Mouse (Mus musculus) yolk sac, embryonic 10.5 days (tissue): ENCODE data around the gene Keap1.
"Not testable (repeated sequence)": the region's sequence is repeated elsewhere in the genome, so short reads cannot be mapped to it uniquely, and the experiment has no call there.

Source experiments
- DNase-seq: peaks from one replicate; pipeline ENCODE4 v3.0.0-alpha.2; 2017; ENCODE audit warnings: low spot score

Gene Keap1

DNA sequence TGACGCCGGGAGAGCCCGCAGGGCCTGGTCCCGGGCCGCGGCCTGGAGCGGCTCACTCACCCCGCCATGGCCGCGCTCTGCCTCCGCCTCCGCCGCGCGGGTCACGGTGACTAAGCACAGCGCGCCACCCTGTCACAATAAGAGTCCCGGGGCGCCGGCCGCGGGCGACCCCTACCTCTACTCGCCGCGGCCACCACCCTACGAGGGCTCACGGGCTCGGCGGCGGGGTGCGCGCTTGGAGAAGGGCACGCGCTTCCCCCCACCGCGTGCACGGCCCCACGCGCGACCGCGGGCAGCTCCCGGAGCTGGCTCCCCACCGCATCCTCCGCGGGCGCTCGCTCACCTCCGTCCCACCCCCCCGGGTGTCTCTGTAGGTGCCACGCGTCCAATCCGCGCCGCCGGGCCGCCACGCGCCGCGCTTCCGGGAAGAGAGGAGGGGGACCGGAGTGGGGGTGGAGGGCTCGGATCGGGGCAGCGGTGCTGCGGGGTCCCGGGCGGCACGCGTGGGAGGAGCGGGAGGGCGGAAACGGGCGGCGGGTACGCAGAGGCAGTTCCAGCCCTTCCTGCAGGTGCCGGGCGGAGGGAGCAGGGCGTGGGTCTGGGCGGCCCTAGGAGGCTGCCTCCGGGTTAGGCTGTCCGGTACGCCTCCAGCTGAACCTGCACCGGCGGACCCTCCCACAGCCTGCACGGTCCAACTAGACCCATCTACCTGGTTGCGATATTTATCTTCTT is at the start of gene Keap1:
TSS of gene Keap1 (minus strand) at position 629 of the 732 bp plus-strand sequence.
- DNase-seq: peak; percentile 83

DNA sequence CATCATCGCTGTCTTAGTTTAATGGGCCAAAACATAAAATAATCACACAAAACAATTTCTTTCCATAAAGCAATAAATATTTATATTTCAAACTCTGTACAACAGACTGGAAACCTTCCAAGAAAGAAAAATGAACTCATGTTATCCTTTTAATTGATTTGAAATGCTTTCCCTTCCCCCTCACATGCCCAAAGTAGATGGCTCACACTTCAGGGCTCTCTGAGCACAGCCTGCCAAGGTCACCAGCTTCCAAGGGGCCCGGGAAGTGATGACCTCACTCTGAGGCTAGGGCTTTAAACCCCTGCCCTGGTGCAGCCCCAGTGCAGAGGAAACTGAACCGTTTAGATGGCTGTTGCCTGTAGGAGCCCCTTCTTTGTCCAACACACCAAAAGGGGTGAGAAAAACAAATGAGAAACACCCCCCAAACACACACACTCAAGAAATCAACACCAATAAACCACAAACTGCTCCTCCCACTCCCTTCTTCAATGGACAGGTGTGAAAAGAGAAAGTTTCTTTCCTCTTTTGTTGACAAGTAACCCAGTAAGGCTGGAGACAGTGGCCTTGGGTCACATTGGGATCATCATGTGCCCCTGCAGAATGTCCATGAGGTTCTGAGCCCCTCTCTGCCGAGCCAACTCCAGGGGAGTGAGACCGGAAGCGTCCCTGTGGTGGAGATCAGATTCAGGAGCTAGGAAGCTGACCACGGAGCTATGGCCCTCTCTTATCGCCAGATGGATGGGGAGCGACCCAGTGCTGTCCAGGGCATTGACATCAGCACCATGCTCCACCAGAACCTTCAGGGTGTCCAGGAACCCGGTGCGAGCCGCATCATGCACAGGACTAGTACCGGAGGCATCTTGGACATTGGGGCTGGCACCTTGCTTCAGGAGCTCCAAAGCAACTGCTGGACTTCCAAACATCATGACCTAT is 49.5 kb upstream of the Keap1 start:
- DNase-seq: no peak

DNA sequence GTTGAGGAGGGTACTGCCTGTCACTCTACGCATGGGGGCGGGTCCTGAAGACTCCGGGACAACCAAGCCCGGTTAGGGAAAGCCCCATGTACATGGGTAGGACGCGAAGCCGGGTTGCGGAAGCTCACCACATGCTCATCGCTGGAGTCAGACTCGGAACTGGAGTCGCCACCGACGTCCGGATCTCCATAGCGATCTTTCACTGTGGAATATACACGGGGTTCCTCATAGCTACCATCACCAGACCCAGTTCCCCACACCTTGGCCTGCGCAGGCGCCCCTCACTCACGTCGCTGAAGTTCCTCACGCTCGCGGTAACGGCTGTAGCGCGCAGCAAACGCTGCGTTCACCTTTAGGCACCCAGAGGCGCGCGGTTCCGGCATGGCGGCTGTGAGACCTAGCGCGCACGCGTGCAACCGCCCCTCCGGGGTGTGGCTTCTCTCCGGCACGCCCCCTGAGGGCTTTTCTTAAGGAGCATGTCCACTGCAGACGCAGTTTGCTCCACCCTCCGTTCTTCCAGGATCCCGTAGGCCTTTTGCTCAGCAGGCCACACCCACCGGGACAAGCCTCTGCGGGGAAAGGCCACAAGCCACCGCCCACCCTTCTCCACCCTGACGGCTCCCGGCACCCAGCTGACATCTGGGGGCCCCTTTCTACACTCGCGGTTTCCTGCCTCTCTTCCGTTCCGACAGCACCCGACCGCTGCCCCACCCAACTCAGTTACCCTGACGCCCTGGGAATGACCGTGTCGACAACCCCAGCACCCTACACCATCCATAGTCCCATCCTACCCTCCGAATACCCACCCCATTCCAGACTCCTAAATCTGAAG is 48.6 kb upstream of the Keap1 start, which contains the start of gene Kri1:
TSS of gene Kri1 (minus strand) at position 399 of the 832 bp plus-strand sequence.
- DNase-seq: peak; percentile 96

DNA sequence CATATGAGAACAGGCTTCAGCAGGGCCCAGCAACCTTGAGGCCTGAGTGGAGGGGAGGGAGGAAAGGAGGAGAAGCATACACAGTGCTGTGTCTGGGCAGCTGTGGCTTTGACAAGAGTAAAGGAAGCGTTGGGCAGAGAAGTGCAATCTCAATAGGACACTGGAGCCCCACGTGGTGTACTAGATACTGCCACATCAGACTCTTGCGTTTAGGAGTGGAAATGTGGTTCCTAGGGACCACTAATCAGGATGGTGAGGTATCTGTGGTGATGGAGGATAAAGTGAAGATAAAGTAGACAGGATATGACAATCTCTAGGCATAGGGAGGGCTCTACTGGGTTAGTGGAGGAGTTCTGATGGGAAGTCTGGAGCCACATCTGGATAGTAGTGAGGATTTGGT is 47.6 kb upstream of the Keap1 start:
- DNase-seq: no peak

DNA sequence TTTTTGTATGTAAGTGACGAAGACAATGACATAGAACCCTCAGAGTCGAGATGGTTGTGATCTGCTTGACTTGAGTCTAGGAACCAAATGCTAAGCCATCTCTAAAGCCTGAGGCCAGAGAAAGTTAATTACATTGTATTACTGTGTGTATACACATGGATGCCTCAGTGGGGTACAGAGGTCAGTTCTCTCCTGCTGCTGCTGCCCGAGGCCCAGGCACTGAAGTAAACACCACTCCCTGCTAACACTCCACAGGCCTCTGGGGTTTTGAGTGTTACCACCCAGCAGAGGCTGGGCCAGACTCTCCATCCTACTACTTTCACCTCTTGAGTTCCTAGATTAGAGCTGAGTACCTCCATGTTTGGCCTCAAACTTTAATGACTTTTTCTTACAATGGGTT is 44.8 kb upstream of the Keap1 start:
- DNase-seq: peak; percentile 39

DNA sequence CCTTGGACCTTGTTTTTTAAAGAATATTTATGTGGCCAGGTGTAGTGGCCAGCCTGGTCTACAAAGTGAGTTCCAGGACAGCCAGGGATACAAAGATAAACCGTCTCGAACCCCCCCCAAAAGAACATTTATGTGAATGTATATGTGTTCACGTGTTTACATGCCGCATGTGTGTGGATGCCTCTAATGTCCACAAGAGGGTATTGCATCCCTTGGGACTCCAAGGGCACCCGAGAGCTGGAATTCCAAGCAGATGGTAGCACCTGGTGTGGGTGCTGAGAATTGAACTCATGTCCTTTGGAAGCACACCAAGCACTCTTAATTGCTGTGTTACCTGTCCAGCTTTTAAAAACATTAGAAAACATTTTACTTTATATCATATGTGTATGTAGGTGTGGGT is 44.4 kb upstream of the Keap1 start:
- DNase-seq: no peak

DNA sequence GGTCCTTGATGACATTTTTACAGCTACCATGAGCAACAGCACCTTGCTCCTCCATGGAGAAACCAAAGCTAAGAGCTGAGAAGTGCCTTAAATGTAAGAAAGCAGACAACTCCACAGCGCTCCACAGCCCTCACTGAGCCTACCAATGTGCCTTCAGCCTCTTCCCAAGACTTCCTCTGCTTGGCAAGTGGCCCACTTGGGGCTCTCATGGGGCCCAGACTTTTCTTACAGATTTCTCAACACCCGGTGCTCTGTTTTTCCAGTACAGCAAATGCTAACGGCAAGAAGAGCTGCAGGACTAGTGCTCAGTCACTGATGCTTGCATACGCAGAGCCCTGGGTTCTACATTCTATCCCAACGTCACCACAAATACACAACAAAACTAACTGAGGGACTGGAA is 38.6 kb upstream of the Keap1 start:
- no peak for DNase-seq

DNA sequence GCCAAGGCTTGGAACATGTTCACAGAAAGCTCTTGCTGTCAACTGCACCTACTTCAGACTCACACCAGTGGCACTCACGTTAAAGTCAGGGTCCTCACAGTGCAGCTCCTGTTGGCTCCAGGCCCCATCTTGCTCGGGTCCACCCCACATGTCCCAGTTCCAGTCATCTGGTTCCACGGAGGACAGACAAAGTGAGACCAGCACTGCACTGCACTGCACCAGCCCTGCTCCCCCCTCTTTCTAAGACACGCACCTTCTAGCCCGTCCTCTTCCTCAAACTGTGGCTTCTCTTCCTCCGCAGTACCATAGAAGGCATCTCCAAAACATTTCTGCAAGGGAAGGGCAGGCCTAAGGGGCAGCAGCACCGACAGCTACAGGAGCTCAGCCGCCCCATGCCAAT is 37.1 kb upstream of the Keap1 start:
- DNase-seq: no peak

DNA sequence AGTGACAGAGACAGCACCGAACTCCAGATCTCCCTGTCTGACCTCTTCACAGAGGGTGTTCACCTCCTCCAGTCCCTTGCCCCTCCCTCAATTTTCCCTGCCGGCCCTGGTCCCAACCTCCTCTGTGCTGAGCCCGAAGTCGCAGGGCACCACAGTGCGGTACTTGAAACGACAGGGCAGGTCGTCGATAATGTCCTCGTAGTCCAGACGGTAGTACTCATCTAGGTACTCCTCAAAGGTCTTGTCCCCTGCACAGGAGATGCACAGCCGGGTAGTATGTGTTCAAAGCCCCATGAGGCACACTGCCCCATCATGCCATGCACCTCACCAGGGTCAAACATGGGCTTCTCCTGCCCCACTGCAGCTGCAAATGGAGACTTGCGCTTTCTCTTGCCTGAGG is 36.6 kb upstream of the Keap1 start:
- DNase-seq: no peak

DNA sequence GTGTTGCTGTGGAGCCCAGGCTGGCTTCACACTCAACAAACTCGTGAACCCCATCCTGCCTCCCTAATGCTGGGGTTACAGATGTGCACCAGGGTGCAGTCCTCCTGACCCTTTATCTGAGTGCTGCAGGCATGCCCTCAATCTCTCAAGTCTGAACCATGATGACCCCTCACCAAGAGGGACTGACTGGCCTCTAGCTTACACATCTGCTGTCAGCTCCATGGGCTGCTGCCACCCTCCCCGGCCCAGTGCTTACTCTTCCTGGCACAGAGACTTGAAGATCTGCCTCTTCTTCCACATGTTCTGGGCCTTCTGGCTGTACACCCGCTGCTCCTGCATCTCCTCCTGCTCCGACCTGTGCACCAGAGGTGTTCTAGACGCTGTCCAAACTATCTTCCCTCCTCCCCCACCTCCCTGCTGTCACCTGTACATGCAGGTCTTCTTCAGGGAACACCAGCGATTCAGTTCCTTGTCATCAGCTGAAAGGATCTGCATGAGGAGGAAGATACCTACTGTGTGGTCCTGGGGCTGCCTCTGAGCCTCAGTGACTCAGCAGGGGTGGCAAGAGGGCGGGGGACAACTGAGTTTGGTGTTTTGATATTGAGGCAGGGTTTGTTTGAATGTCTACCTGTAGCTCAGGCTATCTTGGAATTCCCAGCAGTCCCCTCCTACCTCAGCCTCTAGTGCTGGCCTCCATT is 36.0 kb upstream of the Keap1 start:
- DNase-seq: no peak

DNA sequence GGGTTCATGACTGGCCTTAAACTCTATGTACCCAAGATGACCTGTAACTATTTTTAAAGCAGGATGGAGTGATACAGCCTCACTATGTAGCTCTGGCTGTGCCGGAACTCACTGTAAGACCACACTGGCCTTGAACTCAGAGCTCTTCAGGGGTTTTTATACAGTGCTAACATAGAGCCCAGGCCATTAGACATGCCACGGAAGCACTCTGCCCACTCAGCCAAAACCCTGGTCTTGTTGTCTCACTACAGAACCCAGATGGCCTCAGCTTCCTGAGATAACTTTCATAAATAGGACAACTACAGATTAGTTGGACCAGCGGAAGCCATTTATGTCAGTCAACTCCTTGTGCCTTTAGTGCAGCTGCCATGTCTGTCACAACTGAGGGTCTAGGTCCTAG is 35.2 kb upstream of the Keap1 start:
- no peak for DNase-seq

DNA sequence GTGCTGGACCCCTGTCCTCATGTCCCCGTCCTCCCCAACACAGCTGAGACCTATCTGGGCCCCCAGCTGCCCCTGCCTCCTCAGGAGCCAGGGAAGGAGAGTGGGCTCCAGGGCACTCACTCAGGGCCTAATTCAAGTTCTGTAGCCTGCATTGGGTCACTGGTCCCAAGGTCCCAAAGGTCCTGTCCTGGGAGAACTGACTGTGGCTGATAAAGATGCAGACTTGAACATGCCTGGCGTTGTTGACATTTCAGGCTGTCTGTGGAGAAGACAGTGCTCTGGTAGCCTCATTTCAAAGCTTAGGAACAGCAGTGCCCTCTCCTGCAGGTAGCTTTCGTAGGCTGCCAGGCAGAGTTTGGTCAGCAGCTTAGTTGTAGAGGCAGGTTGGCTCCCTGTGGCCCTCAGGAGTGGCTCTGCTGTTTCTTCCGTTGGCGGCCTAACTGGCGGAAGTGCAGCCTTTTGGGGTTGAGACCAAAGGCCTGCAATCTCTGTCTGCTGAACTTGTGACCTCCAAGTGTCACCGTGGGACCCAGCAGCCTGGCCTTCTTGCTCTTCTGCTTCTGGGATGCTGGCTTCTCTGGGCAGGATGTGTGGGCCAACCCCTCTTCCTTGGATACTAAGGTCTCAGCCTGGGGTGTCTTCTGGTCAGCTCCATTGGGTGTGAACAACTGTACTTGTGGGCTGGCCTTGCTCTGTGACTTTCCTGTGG is 34.5 kb upstream of the Keap1 start:
- no peak for DNase-seq

DNA sequence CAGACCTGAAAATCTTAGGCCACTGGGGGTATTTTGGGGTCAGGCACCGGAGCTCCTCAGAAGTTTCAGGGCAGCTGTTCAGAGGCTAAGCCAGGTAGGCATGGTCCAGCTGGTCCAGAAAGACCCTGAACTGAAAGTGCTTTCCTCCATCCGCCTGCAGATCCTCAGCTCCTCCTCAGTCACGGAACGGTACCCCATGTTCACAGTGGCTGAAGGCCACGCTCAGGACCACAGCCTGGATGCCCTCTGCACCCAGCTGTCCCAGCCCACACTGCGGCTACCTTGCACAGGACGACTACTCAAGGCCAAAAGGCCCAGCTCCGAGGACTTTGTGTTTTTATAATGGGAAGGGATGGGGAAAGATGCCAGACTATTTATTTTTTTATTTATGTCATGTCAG is 33.9 kb upstream of the Keap1 start:
- DNase-seq: no peak

DNA sequence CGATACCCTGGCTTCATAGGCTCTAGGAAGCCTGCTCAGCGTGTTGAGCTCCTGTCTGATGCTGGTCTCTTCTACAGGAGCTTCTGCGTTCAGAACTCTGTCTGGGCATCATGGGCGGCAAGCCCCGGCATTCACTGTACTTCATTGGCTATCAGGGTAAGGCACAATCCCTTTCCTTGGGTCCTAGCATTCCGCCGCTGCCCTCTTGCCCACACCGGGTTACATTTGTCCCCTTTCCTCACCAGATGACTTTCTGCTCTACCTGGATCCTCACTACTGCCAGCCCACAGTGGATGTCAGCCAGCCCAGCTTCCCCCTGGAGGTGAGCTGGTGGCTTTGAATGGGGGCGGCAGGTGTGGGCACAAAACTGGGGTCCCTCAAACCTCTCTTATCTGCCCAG is 33.2 kb upstream of the Keap1 start:
- DNase-seq: no peak

DNA sequence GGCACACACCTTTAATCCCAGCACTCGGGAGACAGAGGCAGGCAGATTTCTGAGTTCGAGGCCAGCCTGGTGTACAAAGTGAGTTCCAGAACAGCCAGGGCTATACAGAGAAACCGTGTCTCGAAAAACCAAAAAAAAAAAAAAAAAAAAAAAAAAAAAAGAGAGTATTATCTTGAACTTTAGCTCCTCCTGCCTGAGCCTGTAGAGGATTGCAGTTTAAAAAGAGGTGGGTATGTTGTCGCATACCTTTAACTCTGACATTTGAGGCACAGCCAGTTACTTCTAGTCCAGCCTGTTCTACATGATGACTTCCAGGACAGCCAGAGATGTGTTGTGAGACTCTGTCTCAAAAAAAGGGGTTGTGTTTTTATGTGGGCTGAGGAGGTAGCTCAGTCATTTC is 30.4 kb upstream of the Keap1 start:
- DNase-seq: not testable (repeated sequence)

DNA sequence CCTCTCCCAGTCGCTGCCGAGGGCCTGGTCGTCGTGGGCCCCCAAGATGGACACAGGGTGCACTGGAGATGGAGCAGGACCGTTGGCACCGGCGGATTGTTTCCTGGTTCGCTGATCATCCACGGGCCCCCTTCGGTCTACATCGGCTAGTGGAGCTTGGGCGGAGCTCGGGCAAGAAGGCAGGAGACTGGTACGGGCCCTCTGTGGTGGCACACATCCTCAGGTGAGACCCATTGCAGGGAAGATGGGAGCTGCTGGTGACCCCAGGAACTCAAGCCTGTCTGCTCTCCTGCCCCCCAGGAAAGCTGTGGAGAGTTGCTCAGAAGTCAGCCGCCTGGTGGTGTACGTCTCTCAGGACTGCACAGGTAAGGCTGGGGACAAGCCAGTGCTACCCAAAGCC is 29.1 kb upstream of the Keap1 start:
- no peak for DNase-seq

DNA sequence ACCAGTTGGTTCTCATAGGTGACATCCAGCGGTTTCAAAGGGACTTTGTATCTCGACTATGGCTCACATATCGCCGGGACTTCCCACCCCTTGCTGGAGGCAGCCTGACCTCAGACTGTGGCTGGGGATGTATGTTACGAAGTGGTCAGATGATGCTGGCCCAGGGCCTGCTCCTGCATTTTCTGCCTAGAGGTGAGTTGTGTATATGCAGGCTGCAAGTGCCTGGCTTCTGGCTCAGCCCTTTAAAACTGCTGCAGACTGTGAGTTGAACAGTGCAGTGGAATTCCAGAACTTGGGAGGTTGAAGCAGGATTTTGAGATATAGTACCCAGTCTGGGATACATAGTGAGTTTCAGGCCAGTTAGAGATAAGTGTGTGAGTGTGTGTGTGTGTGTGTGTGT is 27.7 kb upstream of the Keap1 start:
- no peak for DNase-seq

DNA sequence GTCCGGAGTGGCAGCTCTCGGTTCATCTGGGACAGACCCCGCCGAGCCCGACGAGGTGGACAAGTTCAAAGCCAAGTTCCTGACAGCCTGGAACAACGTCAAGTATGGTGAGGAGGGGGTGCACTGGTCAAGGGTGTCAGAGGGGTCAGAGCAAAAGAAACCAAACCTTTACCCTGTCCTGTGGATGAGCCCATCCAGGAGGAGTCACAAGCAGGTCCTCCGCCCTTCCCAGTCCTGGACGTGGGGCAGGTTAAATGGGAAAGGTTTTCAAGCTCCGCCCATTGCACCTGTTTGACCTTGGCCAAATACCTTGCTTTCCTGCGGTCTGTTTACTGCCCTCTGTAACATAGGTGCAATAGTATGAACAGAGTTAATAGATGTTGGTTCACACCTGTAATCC is 26.4 kb upstream of the Keap1 start:
- DNase-seq: peak; percentile 61

DNA sequence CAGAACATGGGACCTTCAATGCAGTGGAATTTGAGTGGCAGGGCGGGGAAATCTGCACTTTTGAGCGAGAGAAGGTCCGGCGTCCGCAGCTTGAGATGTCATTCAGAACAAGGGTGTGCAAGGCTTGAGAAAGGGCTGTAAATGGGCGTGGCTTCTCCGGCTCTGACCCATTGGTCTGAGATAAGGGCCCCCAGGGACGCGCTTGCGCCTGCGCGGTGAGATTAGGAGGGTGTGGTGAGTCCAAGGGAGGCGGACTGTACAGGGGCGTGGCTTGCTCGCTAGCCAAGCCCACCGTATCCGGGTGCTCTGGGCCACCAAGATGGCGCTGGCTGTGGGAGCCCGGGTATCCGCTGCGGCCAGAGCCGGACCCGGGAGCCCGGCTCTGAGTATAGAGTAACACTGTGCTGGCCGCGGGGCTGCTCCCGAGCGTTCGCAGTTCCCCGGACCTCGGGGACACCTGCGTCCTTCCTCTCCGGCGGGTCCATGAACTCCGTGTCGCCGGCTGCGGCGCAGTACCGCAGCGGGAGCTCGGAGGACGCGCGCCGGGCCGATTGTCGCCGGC is 25.9 kb upstream of the Keap1 start, which contains the start of gene Atg4d:
TSS of gene Atg4d (plus strand) at position 294 of the 562 bp plus-strand sequence.
- DNase-seq: peak; percentile 99

DNA sequence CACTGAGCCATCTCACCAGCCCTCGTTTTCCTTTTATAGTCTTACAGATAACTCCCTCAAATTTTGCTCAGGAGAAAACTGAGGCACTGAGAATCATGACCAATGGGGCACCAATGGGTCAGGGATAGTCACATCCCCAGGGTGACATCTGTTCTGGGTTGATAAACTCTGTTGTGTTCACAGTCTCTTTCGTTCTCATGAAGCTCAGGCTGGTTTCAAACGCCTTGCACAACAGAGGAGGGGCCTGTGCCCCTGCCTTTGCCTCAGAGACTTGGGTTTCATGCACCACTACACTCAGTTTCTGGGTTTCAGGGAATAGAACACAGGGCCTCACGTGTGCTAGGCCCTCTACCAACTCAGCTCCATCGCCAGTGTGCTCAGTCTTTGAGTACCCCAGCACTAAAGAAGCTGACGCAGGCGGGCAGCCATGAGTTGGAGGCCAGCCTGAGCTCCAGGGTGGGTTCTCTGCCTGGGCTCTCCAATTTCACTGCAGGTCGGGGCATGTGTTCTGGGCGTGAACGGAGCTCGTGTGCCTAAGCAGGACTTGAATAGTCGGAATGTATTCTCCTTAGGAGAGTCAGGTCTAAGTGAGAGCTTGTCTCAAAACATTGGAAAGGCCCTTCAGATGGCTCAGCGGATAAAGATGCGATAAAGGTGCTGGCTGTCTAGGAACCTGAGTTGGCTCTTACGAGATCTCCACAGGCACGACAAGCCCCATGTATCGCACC is 25.3 kb upstream of the Keap1 start:
- DNase-seq: no peak
